Mouse (Mus musculus) ovary, adult 10 weeks (tissue): ENCODE results near the gene Tmem100. TPM values are rescaled to one million over a fixed set of nuclear protein-coding genes. Genes with fewer than 3 reads are reported as not detected.

Experiments
- polyA plus RNA-seq: library from polyadenylated mRNA; stranded (reverse); fragments of 350-450 nt; fragmentation: Illumina TruSeq; extraction: RNeasy Lipid Tissue Mini Kit (QIAGEN cat#74804); gene quantifications from one replicate; pipeline ENCODE4 v1.2.3, GENCODE M21; 2014

Tmem100 gene
- 147 TPM for polyA plus RNA-seq

GRCm38 (mm10) chr11:90029841-90030398 lies at the start of gene Tmem100:
Gene Tmem100 (plus strand): TSS chr11:90030348.

DNA sequence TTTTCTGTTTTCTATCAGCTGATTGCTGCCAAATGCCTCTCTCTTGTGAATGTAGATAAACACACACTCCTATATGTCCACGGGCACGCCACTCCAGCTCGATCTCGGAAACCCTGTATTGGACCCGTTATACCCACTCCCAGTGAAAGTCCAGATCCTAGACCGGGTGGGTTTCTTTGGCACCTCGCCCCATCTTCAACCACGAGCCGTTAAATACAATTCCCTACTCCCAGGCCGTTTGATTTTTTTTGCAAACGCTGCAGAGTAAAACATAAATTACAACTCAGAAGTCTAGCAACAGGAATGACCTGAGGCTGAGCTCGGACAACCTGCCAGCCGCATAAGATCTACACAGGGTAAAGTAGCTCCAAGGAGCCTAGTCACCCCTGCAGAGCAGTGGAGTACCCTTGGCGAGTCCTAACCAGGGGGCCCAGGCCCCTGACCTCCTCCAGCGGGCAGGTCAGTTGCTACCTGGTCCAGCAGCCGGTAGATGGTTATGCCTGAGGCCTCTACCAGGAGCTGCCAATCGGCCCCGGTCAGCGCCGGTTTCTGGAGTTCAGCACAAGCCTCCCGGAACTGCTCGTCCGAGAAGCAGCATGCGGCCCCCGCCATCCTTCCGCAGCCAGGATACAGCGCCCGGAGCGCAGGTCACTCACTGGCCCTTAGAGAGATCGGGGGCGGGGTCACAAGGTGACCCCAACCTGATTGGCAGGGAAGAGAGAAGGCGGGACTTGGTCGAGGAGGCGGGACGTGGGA lies 27.7 kb upstream of the Tmem100 start, which contains the start of gene Pctp:
Gene Pctp (minus strand): TSS at position 664 of the 756 bp plus-strand sequence.

Other genes starting within 250 kb of the Tmem100 start
- gene Pctp, start 27.5 kb upstream of the Tmem100 start, polyA plus RNA-seq: 5.5 TPM
- 5.1 TPM for gene Gm45716, start 157.3 kb downstream of the Tmem100 start, polyA plus RNA-seq
- 136 TPM for gene Mmd, start 219.1 kb downstream of the Tmem100 start, polyA plus RNA-seq